Mouse (Mus musculus): ENCODE data around the gene Mras. TPM values are rescaled to one million over a fixed set of nuclear protein-coding genes. Genes with fewer than 3 reads are reported as not detected.
A peak's percentile ranks its signal among the peaks of the same experiment; 100 is the strongest.

The Mras gene
- polyA plus RNA-seq, 1 experiment from 2014 or later = 14.9 TPM

DNA sequence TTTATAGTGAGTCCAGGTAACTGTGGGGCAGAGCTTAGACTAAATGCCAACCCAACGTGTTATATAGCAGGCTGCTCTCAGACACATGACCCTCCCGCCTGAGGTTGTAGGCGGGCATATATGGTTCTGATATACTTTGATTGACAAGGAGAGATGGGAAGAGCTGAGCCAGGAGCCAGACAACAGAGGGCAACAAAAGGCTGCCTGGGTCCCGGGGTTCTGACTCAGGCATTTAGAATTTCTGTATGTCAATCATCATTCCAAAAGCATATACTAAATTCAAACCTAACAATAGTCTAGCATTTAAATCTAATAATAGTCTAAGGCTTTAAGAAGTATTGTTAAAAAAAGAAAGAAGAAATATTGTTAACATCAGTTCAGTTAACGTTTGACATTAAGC is 58.0 kb downstream of the Mras start:
- Histone ChIP-seq H3K9me3 (replicated peaks) (no peaks in the 10 kb centered on the region), H3K36me3 (no peaks in the 10 kb centered on the region), H3K4me1 (replicated peaks) (no peaks in the 10 kb centered on the region; the same call in 1 of the 2 replicates), H3K4me2 (no peak overlapping the region), H3K4me3 (no peak overlapping the region), H3K27me3 (0 out of 2 replicates have a peak, but pooled peaks cover 3% of the 10 kb centered on the region), H3K27ac (no peak overlapping the region), H3K9ac (no peak overlapping the region)
- WGBS = 50% methylated on average over 5 of the region's 5 CpGs
- no peak for ATAC-seq (replicated peaks; ENCODE audit: insufficient number of reproducible peaks, insufficient read depth, low FRiP score, low read depth)

- H3K9me3 ChIP-seq (replicated peaks) = no peaks in the 10 kb centered on the region
- no peak overlapping the region for H3K4me2 ChIP-seq
- no peak overlapping the region for H3K9ac ChIP-seq
- 6% methylated on average over 14 of the region's 14 CpGs for whole genome bisulfite sequencing
- no peak for ATAC-seq (replicated peaks; ENCODE audit: insufficient number of reproducible peaks, insufficient read depth, low FRiP score, low read depth)
- no peak overlapping the region for H3K27ac ChIP-seq
- no peaks in the 10 kb centered on the region for H3K36me3 ChIP-seq
- H3K4me1 ChIP-seq (replicated peaks) = no peaks in the 10 kb centered on the region
- no peak overlapping the region for H3K4me3 ChIP-seq
- H3K27me3 ChIP-seq = 0 out of 2 replicates have a peak, but pooled peaks cover 3% of the 10 kb centered on the region
Measured at GRCm38 (mm10) chr9:99376591-99377418, 60.4 kb downstream of the Mras start.

DNA sequence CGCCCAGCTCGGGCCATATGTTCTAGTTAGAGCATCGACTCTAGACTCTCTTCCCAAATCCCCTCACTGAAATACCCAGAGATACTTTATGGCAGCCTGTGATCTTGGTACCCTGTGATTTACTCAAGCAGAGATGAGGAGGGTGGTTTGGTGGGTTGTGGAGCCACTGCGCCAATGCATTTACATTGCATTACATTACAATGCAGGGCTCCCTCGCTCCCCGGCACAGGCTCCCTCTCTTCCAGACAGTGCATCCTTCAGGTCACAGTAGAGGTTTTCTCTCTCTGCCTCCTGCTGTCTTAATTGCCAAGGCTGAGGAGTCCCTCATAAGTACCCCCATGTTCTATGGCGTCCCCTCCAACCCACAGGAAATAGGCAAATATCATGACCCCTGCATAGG is 68.8 kb downstream of the Mras start:
- WGBS = 74% methylated on average over 7 of the region's 7 CpGs
- Histone ChIP-seq H3K4me1 (replicated peaks) (no peaks in the 10 kb centered on the region), H3K27ac (no peak overlapping the region), H3K4me2 (no peak overlapping the region), H3K9ac (no peak overlapping the region), H3K9me3 (replicated peaks) (no peaks in the 10 kb centered on the region), H3K27me3 (peaks cover 9% of the 10 kb centered on the region; the same call in 1 of the 2 replicates), H3K4me3 (no peak overlapping the region), H3K36me3 (no peaks in the 10 kb centered on the region)
- no peak for ATAC-seq (replicated peaks; ENCODE audit: insufficient number of reproducible peaks, insufficient read depth, low FRiP score, low read depth)

- no peak for ATAC-seq (replicated peaks; ENCODE audit: insufficient number of reproducible peaks, insufficient read depth, low FRiP score, low read depth)
- no peak overlapping the region for H3K4me3 ChIP-seq
- no peak overlapping the region for H3K9ac ChIP-seq
- H3K36me3 ChIP-seq = no peaks in the 10 kb centered on the region
- H3K4me2 ChIP-seq = no peak overlapping the region
- H3K9me3 ChIP-seq (replicated peaks) = no peaks in the 10 kb centered on the region
- H3K27ac ChIP-seq = no peak overlapping the region
- WGBS = 50% methylated on average over 3 of the region's 3 CpGs
- H3K27me3 ChIP-seq = peaks cover 23% of the 10 kb centered on the region
- H3K4me1 ChIP-seq (replicated peaks) = no peaks in the 10 kb centered on the region
Measured at GRCm38 (mm10) chr9:99365906-99366305, 71.3 kb downstream of the Mras start.

- Histone ChIP-seq H3K4me3 (no peak overlapping the region), H3K4me1 (replicated peaks) (peaks cover 5% of the 10 kb centered on the region), H3K27ac (no peak overlapping the region), H3K9ac (no peak overlapping the region), H3K4me2 (no peak overlapping the region), H3K9me3 (replicated peaks) (no peaks in the 10 kb centered on the region), H3K27me3 (peaks cover 48% of the 10 kb centered on the region), H3K36me3 (no peaks in the 10 kb centered on the region)
- 53% methylated on average over 8 of the region's 8 CpGs for WGBS
- ATAC-seq (replicated peaks; ENCODE audit: insufficient number of reproducible peaks, insufficient read depth, low FRiP score, low read depth) = no peak
Measured at GRCm38 (mm10) chr9:99363076-99363475, 74.1 kb downstream of the Mras start.

- H3K9me3 ChIP-seq (replicated peaks) = no peaks in the 10 kb centered on the region
- ATAC-seq (replicated peaks; ENCODE audit: insufficient number of reproducible peaks, insufficient read depth, low FRiP score, low read depth) = no peak
- 67% methylated on average over 9 of the region's 9 CpGs for WGBS
- H3K27me3 ChIP-seq = peaks cover 60% of the 10 kb centered on the region
- no peak overlapping the region for H3K9ac ChIP-seq
- H3K36me3 ChIP-seq = no peaks in the 10 kb centered on the region
- H3K4me3 ChIP-seq = no peak overlapping the region
- H3K4me1 ChIP-seq (replicated peaks) = peaks cover 12% of the 10 kb centered on the region
- H3K27ac ChIP-seq = no peak overlapping the region
- no peak overlapping the region for H3K4me2 ChIP-seq
Measured at GRCm38 (mm10) chr9:99361946-99362345, 75.2 kb downstream of the Mras start.

- Histone ChIP-seq H3K4me3 (no peak overlapping the region), H3K4me2 (no peak overlapping the region), H3K27ac (no peak overlapping the region), H3K4me1 (replicated peaks) (peaks cover 12% of the 10 kb centered on the region), H3K9ac (no peak overlapping the region), H3K9me3 (replicated peaks) (no peaks in the 10 kb centered on the region), H3K27me3 (peaks cover 74% of the 10 kb centered on the region), H3K36me3 (no peaks in the 10 kb centered on the region)
- 86% methylated on average over 15 of the region's 15 CpGs for WGBS
- ATAC-seq (replicated peaks; ENCODE audit: insufficient number of reproducible peaks, insufficient read depth, low FRiP score, low read depth) = no peak
Measured at GRCm38 (mm10) chr9:99359012-99359411, 78.2 kb downstream of the Mras start.

DNA sequence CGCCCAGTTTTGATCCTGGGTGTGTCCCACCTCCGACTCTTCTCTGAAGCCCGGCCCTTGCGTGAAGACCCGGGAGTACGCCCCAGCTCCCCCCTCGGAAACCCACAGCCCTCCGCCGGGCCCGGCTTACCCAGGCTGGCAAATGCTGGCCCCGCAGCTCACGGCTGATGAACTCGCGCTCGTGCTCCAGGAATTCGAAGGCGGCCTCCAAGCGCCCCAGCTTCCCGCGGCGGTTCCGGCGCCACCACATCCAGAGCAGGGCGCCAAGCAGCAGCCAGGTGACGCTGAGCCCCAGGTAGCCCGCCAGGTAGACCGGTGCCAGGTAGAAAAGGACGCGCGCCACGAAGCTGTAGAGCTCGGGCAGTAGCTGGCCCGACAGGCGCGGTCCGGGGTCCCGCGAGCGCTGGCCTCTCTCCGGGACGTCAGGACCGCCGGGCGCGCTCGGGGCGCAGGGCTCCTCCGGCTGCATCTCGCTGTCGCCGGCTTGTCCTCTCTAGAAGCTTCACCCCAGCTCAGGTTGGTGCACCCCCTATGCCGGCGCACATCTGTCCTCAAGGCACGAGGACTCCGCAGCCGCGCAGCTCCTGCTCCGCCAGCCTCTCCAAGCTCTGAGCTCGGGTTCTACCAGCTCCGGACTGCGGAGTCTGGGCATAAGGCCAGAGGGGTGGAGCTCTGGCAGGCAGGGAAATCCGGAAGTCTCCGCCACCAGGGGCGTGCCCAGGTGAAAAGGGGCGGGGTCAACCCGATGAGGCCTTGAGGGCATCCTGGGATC is 79.1 kb downstream of the Mras start, which contains the start of gene Esyt3:
Gene Esyt3 (minus strand): TSS at position 637 of the 772 bp plus-strand sequence.
- H3K4me2 ChIP-seq = peak within 1 kb of the TSS; percentile 93
- under 1% methylated on average over 66 of the region's 66 CpGs for WGBS
- peaks cover 74% of the 10 kb centered on the region for H3K27me3 ChIP-seq
- H3K9me3 ChIP-seq (replicated peaks) = no peaks in the 10 kb centered on the region
- H3K4me3 ChIP-seq = peak within 1 kb of the TSS; percentile 48
- 0 out of 2 replicates have a peak, but pooled peaks have one; percentile 40 for ATAC-seq (replicated peaks; ENCODE audit: insufficient number of reproducible peaks, insufficient read depth, low FRiP score, low read depth)
- peaks cover 12% of the 10 kb centered on the region for H3K4me1 ChIP-seq (replicated peaks)
- no peak within 1 kb of the TSS for H3K27ac ChIP-seq
- H3K36me3 ChIP-seq = no peaks in the 10 kb centered on the region
- H3K9ac ChIP-seq = peak within 1 kb of the TSS; percentile 23; the same call in 1 of the 2 replicates

DNA sequence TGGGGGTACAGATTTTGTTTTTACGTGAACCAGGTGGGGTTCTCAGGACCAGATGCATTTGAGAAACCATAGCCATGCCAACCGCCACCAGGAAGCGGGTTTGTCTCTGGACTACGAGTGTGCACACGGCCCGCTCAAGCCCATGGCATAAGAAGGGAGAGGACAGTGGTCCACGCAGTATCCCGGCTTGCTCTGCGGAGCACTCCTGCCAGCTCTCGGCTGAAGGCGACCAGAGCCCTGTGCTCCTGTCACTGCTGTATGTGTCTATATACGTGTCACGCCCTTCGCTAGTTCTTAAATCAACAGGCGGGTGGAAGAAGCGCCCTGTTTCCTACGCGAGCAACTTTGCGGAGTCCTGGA is 79.6 kb downstream of the Mras start:
- H3K36me3 ChIP-seq = no peaks in the 10 kb centered on the region
- H3K27ac ChIP-seq = no peak overlapping the region
- peaks cover 73% of the 10 kb centered on the region for H3K27me3 ChIP-seq
- peak overlapping the region; percentile 93 for H3K4me2 ChIP-seq
- WGBS = 3% methylated on average over 19 of the region's 19 CpGs
- ATAC-seq (replicated peaks; ENCODE audit: insufficient number of reproducible peaks, insufficient read depth, low FRiP score, low read depth) = no peak
- H3K9me3 ChIP-seq (replicated peaks) = no peaks in the 10 kb centered on the region
- 0 out of 2 replicates have a peak overlapping the region, but pooled peaks have one; percentile 23 for H3K9ac ChIP-seq
- peaks cover 12% of the 10 kb centered on the region for H3K4me1 ChIP-seq (replicated peaks)
- peak overlapping the region; percentile 48 for H3K4me3 ChIP-seq

DNA sequence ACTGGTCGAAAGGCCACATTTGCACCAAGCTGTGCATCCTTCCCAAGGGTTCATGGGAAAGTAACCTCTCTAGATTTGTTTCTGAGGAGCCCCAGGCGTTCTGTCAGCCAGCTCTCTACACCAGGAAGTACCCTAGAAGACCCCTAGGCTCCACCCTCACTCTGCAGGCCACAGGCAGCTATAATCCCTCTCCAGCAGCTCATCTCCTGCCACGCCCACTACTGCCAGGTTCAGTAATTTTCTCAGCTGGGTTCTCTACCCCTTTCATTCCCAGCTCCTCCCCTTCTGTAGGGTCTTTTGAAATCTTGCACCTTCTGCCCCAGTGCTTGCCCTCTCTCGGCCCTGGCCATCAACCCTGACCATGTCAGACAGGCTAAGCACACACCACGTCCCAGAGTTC is 81.2 kb downstream of the Mras start:
- WGBS = 44% methylated on average over 5 of the region's 5 CpGs
- peaks cover 60% of the 10 kb centered on the region for H3K27me3 ChIP-seq
- no peak overlapping the region for H3K9ac ChIP-seq

GRCm38 (mm10) chr9:99354796-99355195 is 82.4 kb downstream of the Mras start:
- Histone ChIP-seq H3K27me3 (peaks cover 50% of the 10 kb centered on the region), H3K9ac (no peak overlapping the region)
- 50% methylated on average over 5 of the region's 5 CpGs for WGBS

More for the DNA sequence above, 81.2 kb downstream of the Mras start:
- Histone ChIP-seq H3K9me3 (replicated peaks) (no peaks in the 10 kb centered on the region), H3K36me3 (no peaks in the 10 kb centered on the region), H3K4me3 (no peak overlapping the region), H3K27ac (no peak overlapping the region), H3K4me2 (no peak overlapping the region), H3K4me1 (replicated peaks) (peaks cover 12% of the 10 kb centered on the region)
- no peak for ATAC-seq (replicated peaks; ENCODE audit: insufficient number of reproducible peaks, insufficient read depth, low FRiP score, low read depth)

More at GRCm38 (mm10) chr9:99354796-99355195, 82.4 kb downstream of the Mras start:
- no peaks in the 10 kb centered on the region for H3K9me3 ChIP-seq (replicated peaks)
- no peak overlapping the region for H3K4me3 ChIP-seq
- no peaks in the 10 kb centered on the region for H3K36me3 ChIP-seq
- no peak overlapping the region for H3K27ac ChIP-seq
- H3K4me2 ChIP-seq = no peak overlapping the region
- peaks cover 12% of the 10 kb centered on the region for H3K4me1 ChIP-seq (replicated peaks)
- no peak for ATAC-seq (replicated peaks; ENCODE audit: insufficient number of reproducible peaks, insufficient read depth, low FRiP score, low read depth)
